Mouse (Mus musculus): ENCODE data around the gene Ppp1r11. TPM values are rescaled to one million over a fixed set of nuclear protein-coding genes. Genes with fewer than 3 reads are reported as not detected.

The Ppp1r11 gene
- 125 and 130 TPM in 2 replicates for polyA plus RNA-seq (2014; fragmentation: Nextera tagmentation; extraction: Ambion mirVana)

DNA sequence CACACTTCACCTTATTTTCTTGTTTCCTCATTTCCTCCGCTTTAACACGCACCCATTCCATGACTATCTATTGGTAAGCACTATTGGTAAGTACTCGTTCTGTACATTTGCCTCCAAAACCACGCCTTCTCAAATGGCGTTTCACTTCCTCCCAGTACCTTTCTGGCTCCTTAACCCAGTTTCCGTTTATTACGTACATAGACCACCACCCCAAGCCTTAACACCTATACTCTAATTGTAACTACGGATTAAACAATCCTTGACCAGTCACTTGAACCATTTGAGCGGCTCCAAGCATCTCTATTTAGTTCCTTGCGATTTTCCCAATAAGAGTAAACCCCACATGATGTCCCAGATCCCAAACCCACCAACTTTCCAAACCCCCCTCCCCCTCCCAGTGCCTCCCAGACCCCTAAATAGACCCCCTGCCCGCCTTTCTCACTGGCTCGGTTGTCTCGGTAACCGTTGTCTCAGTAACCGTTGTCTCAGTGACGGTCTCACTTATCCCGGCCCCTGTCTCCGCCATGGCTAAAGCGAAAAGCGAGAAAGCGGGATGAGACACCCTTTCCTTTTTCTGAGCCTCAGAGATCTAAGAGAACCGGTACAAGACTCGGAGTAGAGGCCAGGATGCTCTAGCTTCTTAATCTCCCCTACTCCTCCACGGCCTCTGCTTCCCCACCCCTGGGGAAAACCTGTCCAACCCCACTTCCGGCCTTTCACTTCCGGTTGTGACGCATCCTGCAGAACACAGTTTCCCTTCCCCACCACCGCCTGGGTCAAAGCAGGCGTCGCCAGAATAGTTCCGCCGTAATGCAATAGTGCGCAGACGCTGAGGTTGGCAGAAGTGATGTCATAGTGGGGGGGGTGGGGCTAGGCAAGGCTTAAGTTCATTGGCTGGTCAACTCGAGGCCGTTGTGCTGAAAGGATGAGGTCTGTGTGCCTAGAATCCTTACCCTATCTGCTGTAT, at the start of gene Ppp1r11:
Gene Ppp1r11 (minus strand): TSS at position 761 of the 967 bp plus-strand sequence.
- DNase-seq (ENCODE audit: low spot score) (peak; percentile 99), ATAC-seq (ENCODE audit: low read depth) (peak; percentile 97)
- H3K27ac ChIP-seq (replicated peaks; ENCODE audit: low read depth, low read length) = peak within 1 kb of the TSS; percentile 76
- peak within 1 kb of the TSS; percentile 87 for H3K9ac ChIP-seq (ENCODE audit: low read depth, low read length)
- H3K4me1 ChIP-seq (ENCODE audit: control insufficient read depth, insufficient read depth, low read length) = peaks cover 11% of the 10 kb centered on the region
- peak within 1 kb of the TSS; percentile 78 for H3K4me2 ChIP-seq (ENCODE audit: low read depth, low read length)
- peaks cover 35% of the 10 kb centered on the region for H3K36me3 ChIP-seq (ENCODE audit: control insufficient read depth, insufficient read depth, low read length)
- peaks cover 5% of the 10 kb centered on the region; the same call in 1 of the 2 replicates for H3K27me3 ChIP-seq (replicated peaks; ENCODE audit: control insufficient read depth, insufficient read depth, low read length)
- 3% methylated on average over 36 of the region's 36 CpGs for WGBS
- H3K4me3 ChIP-seq (ENCODE audit: low read depth, low read length) = peak within 1 kb of the TSS; percentile 65
- H3K9me3 ChIP-seq (ENCODE audit: control insufficient read depth, low read length) = no peaks in the 10 kb centered on the region

GRCm38 (mm10) chr17:37000863-37001262, 49.3 kb upstream of the Ppp1r11 start, which contains the start of gene Zfp57:
Gene Zfp57, plus strand, starts transcription at chr17:37001163.
- 97% methylated on average over 7 of the region's 7 CpGs for WGBS
- peak within 1 kb of the TSS; percentile 79 for H3K4me3 ChIP-seq (ENCODE audit: low read depth, low read length)
- peak within 1 kb of the TSS; percentile 98; the same call in 1 of the 2 replicates for H3K9ac ChIP-seq (ENCODE audit: low read depth, low read length)
- no peaks in the 10 kb centered on the region for H3K27me3 ChIP-seq (replicated peaks; ENCODE audit: control insufficient read depth, insufficient read depth, low read length)
- peaks cover 9% of the 10 kb centered on the region; the same call in 1 of the 2 replicates for H3K36me3 ChIP-seq (ENCODE audit: control insufficient read depth, insufficient read depth, low read length)
- no peak within 1 kb of the TSS for H3K27ac ChIP-seq (replicated peaks; ENCODE audit: low read depth, low read length)
- no peak for ATAC-seq (ENCODE audit: low read depth)
- no peaks in the 10 kb centered on the region for H3K9me3 ChIP-seq (ENCODE audit: control insufficient read depth, low read length)
- H3K4me1 ChIP-seq (ENCODE audit: control insufficient read depth, insufficient read depth, low read length) = no peaks in the 10 kb centered on the region
- H3K4me2 ChIP-seq (ENCODE audit: low read depth, low read length) = peak within 1 kb of the TSS; percentile 78
- no peak for DNase-seq (ENCODE audit: low spot score)

DNA sequence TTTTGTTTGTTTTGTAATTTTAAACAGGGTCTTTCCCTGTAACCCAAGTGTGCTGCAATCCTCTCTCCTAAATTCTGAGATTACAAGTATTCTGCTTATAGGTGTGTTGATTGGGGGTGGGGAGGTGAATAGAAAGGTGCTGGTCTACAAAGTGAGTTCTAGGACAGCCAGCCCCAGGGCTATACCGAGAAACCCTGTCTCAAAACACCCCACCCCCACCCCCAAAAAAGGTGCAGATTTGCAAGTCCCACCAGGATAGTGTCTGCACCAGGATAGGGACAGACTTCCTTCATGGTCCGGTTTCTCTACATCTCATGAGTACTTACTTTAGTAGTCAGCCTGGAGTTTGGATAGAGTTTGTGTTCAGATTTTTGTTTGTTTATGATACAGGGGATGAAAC, 46.9 kb upstream of the Ppp1r11 start:
- Histone ChIP-seq H3K27ac (replicated peaks; ENCODE audit: low read depth, low read length) (no peak overlapping the region), H3K4me2 (ENCODE audit: low read depth, low read length) (no peak overlapping the region), H3K4me1 (ENCODE audit: control insufficient read depth, insufficient read depth, low read length) (no peaks in the 10 kb centered on the region), H3K27me3 (replicated peaks; ENCODE audit: control insufficient read depth, insufficient read depth, low read length) (no peaks in the 10 kb centered on the region), H3K36me3 (ENCODE audit: control insufficient read depth, insufficient read depth, low read length) (no peaks in the 10 kb centered on the region), H3K9me3 (ENCODE audit: control insufficient read depth, low read length) (no peaks in the 10 kb centered on the region), H3K9ac (ENCODE audit: low read depth, low read length) (no peak overlapping the region), H3K4me3 (ENCODE audit: low read depth, low read length) (no peak overlapping the region)
- WGBS = 71% methylated on average over 2 of the region's 2 CpGs
- no peak for ATAC-seq (ENCODE audit: low read depth)
- no peak for DNase-seq (ENCODE audit: low spot score)

GRCm38 (mm10) chr17:36997033-36997735, 45.6 kb upstream of the Ppp1r11 start:
- Histone ChIP-seq H3K4me2 (ENCODE audit: low read depth, low read length) (no peak overlapping the region), H3K36me3 (ENCODE audit: control insufficient read depth, insufficient read depth, low read length) (no peaks in the 10 kb centered on the region), H3K27me3 (replicated peaks; ENCODE audit: control insufficient read depth, insufficient read depth, low read length) (no peaks in the 10 kb centered on the region), H3K9me3 (ENCODE audit: control insufficient read depth, low read length) (no peaks in the 10 kb centered on the region), H3K27ac (replicated peaks; ENCODE audit: low read depth, low read length) (no peak overlapping the region), H3K4me3 (ENCODE audit: low read depth, low read length) (no peak overlapping the region), H3K4me1 (ENCODE audit: control insufficient read depth, insufficient read depth, low read length) (no peaks in the 10 kb centered on the region), H3K9ac (ENCODE audit: low read depth, low read length) (no peak overlapping the region)
- WGBS = 25% methylated on average over 7 of the region's 7 CpGs
- DNase-seq (ENCODE audit: low spot score) (peak; percentile 84), ATAC-seq (ENCODE audit: low read depth) (peak; percentile 60)

- H3K4me3 ChIP-seq (ENCODE audit: low read depth, low read length) = no peak overlapping the region
- ATAC-seq (ENCODE audit: low read depth) (no peak), DNase-seq (ENCODE audit: low spot score) (no peak)
- H3K27ac ChIP-seq (replicated peaks; ENCODE audit: low read depth, low read length) = no peak overlapping the region
- no peak overlapping the region for H3K4me2 ChIP-seq (ENCODE audit: low read depth, low read length)
- no peaks in the 10 kb centered on the region for H3K27me3 ChIP-seq (replicated peaks; ENCODE audit: control insufficient read depth, insufficient read depth, low read length)
- H3K9me3 ChIP-seq (ENCODE audit: control insufficient read depth, low read length) = no peaks in the 10 kb centered on the region
- 62% methylated on average over 3 of the region's 3 CpGs for WGBS
- H3K9ac ChIP-seq (ENCODE audit: low read depth, low read length) = no peak overlapping the region
- H3K4me1 ChIP-seq (ENCODE audit: control insufficient read depth, insufficient read depth, low read length) = no peaks in the 10 kb centered on the region
- no peaks in the 10 kb centered on the region for H3K36me3 ChIP-seq (ENCODE audit: control insufficient read depth, insufficient read depth, low read length)
Measured at GRCm38 (mm10) chr17:36995448-36995847, 43.9 kb upstream of the Ppp1r11 start.

DNA sequence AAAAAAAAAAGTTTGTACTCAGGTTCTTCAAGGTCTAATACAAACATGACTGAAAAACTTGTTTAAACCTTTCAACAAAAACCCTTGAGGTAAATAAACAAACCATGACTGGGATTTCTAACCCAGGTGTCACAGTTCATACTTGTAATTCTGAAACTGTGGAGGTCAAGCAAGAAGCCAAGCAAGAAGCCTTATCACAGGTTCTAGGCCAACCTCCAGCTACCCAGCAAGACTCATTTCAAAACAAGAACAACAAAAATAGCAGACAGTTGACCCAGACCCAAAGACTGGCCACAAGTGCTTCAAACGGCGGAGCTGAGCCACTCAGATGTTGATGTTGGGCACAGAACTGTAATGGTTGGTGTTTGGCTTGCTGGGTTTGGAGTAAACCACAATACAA, 43.0 kb upstream of the Ppp1r11 start:
- Histone ChIP-seq H3K27me3 (replicated peaks; ENCODE audit: control insufficient read depth, insufficient read depth, low read length) (peaks cover 2% of the 10 kb centered on the region), H3K36me3 (ENCODE audit: control insufficient read depth, insufficient read depth, low read length) (no peaks in the 10 kb centered on the region), H3K4me2 (ENCODE audit: low read depth, low read length) (no peak overlapping the region), H3K9me3 (ENCODE audit: control insufficient read depth, low read length) (no peaks in the 10 kb centered on the region), H3K4me1 (ENCODE audit: control insufficient read depth, insufficient read depth, low read length) (no peaks in the 10 kb centered on the region), H3K4me3 (ENCODE audit: low read depth, low read length) (no peak overlapping the region), H3K27ac (replicated peaks; ENCODE audit: low read depth, low read length) (no peak overlapping the region), H3K9ac (ENCODE audit: low read depth, low read length) (no peak overlapping the region)
- ATAC-seq (ENCODE audit: low read depth) = no peak
- DNase-seq (ENCODE audit: low spot score) = no peak
- WGBS = 85% methylated on average over 2 of the region's 2 CpGs

DNA sequence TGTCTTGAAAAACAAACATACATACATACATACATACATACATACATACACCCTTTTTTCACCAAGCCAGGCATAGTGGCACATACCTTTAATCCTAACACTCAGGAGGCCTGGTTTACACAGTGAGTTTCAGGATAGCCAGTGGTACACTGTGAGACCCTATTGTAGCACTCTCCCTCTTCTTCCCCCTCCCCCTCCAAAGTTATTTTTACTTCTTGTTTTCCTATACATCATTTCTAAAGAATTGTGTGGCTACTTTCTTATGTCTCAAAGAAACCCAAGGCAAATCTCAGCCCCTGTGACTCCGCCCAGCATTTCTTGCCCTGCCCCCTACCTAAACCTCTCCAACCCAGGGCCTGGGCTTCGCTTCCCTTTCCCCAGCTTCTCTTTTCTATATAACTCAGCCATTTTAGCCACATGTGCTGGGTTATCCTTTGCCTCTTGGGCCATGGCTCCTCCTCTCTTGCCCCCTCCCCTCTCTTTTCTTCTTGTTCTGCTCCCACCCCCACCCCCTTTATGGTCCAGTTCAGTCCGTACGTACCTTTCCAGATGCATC, 42.3 kb upstream of the Ppp1r11 start:
- H3K9ac ChIP-seq (ENCODE audit: low read depth, low read length) = no peak overlapping the region

GRCm38 (mm10) chr17:36992336-36993104, 41.0 kb upstream of the Ppp1r11 start:
- Histone ChIP-seq H3K4me1 (ENCODE audit: control insufficient read depth, insufficient read depth, low read length) (no peaks in the 10 kb centered on the region), H3K9me3 (ENCODE audit: control insufficient read depth, low read length) (no peaks in the 10 kb centered on the region), H3K9ac (ENCODE audit: low read depth, low read length) (no peak overlapping the region), H3K4me3 (ENCODE audit: low read depth, low read length) (no peak overlapping the region), H3K27ac (replicated peaks; ENCODE audit: low read depth, low read length) (no peak overlapping the region), H3K4me2 (ENCODE audit: low read depth, low read length) (no peak overlapping the region), H3K27me3 (replicated peaks; ENCODE audit: control insufficient read depth, insufficient read depth, low read length) (peaks cover 22% of the 10 kb centered on the region), H3K36me3 (ENCODE audit: control insufficient read depth, insufficient read depth, low read length) (no peaks in the 10 kb centered on the region)
- DNase-seq (ENCODE audit: low spot score) (no peak), ATAC-seq (ENCODE audit: low read depth) (no peak)
- 70% methylated on average over 3 of the region's 3 CpGs for WGBS

More for the DNA sequence above, 42.3 kb upstream of the Ppp1r11 start:
- ATAC-seq (ENCODE audit: low read depth) = no peak
- Histone ChIP-seq H3K4me2 (ENCODE audit: low read depth, low read length) (no peak overlapping the region), H3K4me1 (ENCODE audit: control insufficient read depth, insufficient read depth, low read length) (no peaks in the 10 kb centered on the region), H3K27ac (replicated peaks; ENCODE audit: low read depth, low read length) (no peak overlapping the region), H3K36me3 (ENCODE audit: control insufficient read depth, insufficient read depth, low read length) (no peaks in the 10 kb centered on the region), H3K4me3 (ENCODE audit: low read depth, low read length) (no peak overlapping the region), H3K27me3 (replicated peaks; ENCODE audit: control insufficient read depth, insufficient read depth, low read length) (peaks cover 9% of the 10 kb centered on the region), H3K9me3 (ENCODE audit: control insufficient read depth, low read length) (no peaks in the 10 kb centered on the region)
- WGBS = 84% methylated on average over 4 of the region's 4 CpGs
- DNase-seq (ENCODE audit: low spot score) = no peak

Data from embryonic facial prominence, embryonic 14.5 days (tissue).